Mouse (Mus musculus): Measurements from ENCODE around the gene Marcksl1.

Marcksl1 gene

GRCm38 (mm10) chr4:129558321-129558955 is 45.1 kb downstream of the Marcksl1 start:
- no peak for DNase-seq

GRCm38 (mm10) chr4:129561184-129561583 is 47.8 kb downstream of the Marcksl1 start:
- no peak for DNase-seq

- no peak for DNase-seq
Observed at GRCm38 (mm10) chr4:129563718-129564117, 50.3 kb downstream of the Marcksl1 start.

GRCm38 (mm10) chr4:129565139-129565538 is 51.8 kb downstream of the Marcksl1 start:
- no peak for DNase-seq

Data from right cerebral cortex, postnatal 4 days (tissue).